Mouse (Mus musculus): ENCODE results near the gene Fbxo24.

- TF ChIP-seq CTCF (IDR thresholded peaks at IDR 0.05; ENCODE audit: low read depth, low read length) (no peak), POLR2A (IDR thresholded peaks at IDR 0.05; ENCODE audit: extremely low read depth, insufficient read depth, low read length) (no peak)
Measured at GRCm38 (mm10) chr5:137613076-137613475, 15.7 kb downstream of the Fbxo24 start.
